Mouse (Mus musculus) adrenal gland, postnatal 10 days (tissue): ENCODE measurements around the gene Rora. TPM values are rescaled to one million over a fixed set of nuclear protein-coding genes. Genes with fewer than 3 reads are reported as not detected.

Experiments
- DNase-seq: peaks from one replicate; pipeline ENCODE4 v3.0.0; 2021; ENCODE audit warnings: mixed read lengths
- total RNA-seq, 2 experiments: library from RNA; stranded (reverse); gene quantifications; 2 replicates each; pipeline ENCODE4 v1.2.3; 2021

Gene Rora
- total RNA-seq, 2 experiments from 2014 or later, result 44.1 to 60.6 TPM

DNA sequence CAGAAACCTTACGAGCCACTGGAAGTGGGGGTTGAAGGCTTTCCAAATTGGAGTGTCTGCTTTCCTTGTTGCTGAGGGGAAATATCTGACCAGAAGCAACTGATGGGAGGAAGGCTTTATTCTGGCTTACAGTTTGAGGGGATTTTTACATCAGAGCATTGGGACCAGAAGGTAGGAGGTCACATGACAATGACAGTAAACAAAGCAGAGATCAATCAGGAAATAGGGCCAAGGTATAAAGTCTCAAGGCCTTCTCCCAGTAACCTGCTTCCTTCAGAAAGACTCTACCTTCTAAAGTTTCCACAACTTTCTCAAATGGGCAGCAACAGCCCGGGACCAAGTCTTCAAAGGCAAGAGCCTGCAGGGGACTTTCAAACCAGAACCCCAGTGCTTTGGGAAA is 34.6 kb downstream of the Rora start:
- no peak for DNase-seq

DNA sequence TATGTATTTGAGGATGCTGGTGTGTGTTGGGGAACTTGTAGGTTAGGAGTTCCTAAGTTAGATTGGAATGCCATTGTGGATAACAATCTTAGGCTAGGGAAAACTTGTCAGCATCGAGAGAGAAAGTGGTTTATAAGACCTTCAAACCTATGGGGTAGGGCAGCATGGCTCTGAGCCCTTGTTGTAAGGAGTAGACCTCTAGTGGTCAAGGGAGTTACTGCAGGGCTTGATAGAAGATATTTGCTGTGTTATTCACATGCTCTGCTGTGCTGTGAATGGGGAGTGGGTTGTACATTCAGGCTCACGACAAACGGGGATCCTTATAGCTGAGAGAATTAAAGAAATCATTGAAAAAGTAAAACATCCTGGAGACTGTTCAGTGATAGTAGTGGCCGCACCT is 35.8 kb downstream of the Rora start:
- DNase-seq, result peak; percentile 74

DNA sequence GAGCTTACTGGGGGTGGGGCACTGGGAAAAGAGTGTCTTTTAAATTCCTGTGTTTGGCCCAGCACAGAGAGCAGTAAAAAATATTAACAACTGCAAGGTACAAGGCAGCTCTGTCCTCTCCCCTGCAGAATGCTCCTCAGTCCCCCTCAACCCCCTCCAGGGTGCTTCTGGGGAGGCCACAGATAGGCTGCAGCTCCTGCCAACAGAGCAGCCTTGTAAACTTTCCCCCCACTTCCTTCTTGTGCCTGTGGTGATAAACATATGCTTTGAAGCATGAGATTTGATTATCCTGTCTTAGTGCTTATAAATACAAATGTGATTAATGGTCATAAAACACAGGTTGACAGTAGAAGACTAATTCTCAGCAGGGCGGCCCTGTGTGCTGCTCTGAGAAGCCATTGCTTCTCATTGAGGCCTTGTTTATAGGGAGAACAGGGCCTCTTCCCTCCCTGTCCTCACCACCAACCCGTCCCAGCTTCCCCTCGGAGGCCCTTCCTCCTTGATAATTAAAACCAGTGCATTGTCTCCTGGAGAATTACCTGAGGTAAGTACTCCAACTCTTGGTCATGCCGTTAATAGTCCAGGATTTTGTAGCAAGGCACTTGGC is 41.4 kb downstream of the Rora start:
- DNase-seq, result peak; percentile 38

DNA sequence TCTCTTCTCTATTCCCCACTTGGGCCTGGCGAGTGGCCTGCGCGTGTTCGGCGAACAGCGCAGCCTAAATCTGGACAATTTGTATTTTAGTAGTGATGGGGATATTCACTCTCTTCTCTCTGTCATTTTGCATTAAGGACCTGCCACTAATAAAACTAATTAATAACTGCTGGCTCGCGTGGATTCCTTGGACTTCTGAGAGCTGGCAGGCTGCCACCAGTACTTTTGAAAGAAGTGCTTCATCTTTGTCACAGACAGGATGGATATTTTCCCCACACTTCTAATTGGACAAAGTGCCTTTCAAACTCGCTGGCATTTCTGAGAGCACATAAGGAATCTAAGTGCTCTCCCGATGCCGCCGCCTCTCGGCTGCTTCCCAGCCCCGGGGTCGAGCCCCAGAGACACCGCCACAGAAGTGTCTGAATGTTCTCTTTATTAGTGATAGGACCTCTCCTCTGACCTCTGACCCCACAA is 41.9 kb downstream of the Rora start:
- peak; percentile 47 for DNase-seq

DNA sequence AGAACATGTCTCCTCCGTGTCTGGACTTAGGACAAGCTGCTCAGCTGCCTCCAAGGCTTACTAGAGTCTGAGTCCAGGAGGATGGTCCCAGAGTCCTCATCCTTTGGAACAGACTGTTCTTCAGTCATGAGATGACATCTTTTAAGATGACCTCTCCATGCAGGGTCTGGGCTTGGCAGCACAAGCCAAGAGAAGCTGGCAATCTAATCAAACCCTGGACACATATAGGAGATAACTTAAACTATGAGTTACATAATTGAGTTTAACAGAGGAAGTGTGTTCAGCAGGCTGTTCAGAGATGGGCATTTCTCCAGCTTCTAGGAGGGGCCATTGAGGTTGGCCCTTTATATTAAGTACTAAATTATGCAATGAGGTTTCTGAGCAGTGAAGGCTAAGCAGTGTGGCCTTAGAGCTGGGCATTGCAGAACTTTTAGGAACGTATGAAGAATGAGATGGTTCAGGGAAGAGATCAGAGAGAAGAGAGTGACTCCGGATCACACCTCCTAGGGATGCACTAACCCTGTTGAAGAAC is 42.9 kb downstream of the Rora start:
- no peak for DNase-seq

DNA sequence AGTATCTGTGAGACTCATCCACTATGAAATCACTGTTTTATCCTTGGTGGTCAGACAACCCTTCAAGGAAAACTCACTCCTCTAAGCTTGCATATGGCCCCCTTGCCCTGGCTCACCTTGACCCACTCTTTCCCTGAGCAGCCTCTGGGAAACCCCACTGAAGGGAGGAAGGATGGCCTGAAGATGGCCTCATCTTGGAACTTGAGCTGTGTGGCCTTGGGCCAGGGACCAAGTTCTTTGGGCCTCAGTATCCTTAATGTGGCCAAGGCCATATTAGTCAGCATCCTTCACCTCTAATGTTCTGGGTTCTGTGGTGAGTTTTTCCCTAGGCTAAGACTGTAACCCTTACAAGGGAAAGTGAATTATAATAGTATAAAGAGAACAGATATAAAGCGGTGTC is 45.8 kb downstream of the Rora start:
- DNase-seq, result peak; percentile 36

DNA sequence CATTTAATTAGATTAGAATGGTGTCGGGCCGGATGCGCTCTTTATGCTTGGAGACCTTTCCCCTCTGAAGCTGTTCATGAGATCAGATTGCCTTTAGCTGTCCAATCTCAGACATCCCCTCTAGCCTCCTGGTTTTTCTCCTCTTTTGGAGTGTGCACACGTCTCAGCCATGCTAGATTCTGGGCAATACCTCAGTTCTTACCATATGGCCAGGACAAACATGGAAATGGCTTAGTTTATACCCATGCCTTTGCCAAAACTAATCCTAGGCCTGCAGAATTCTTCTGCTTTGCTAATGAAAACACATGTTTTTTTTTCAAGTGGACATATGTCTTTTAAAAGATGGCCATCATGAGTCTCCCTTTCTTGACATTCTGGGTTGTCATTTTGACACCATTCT is 46.3 kb downstream of the Rora start:
- DNase-seq, result no peak

DNA sequence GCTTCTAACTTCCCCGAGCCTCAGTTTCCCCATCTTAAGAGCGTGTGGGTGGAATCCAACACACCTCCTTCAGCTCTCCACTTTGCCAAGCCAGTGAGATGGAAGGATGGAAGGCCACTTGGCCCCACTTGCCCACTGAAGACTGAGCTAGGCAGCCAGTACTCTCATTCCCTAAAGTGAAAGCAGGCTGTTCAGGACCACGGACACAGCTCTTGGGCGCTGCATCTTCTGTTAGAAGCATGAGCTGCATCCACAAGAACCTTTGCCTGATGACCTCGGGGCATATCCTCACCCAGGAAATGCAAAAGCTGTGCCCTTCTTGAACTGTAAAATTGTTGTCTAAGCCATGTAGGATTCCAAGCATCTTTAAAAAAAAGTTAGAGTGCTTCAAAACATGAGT is 54.0 kb downstream of the Rora start:
- no peak for DNase-seq

DNA sequence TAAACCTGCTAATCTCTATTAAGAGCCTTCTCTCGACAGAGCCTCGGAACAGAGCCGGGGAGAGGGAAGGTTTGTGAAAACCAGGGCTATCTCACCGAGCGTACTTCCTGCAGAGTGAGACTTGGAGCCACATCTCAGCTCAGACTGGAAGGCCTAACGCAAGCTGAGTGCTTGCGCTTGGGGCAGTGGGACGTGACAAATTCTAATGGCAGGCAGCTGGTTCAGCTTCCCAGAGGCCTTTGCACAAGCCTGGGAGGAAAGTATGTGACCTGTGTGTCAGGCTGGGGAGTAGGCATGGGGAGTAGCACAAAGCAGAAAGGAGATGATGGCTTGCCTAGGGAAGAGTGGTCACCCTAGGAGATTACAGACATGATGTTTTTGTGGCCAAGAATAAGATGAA is 55.6 kb downstream of the Rora start:
- DNase-seq, result no peak

DNA sequence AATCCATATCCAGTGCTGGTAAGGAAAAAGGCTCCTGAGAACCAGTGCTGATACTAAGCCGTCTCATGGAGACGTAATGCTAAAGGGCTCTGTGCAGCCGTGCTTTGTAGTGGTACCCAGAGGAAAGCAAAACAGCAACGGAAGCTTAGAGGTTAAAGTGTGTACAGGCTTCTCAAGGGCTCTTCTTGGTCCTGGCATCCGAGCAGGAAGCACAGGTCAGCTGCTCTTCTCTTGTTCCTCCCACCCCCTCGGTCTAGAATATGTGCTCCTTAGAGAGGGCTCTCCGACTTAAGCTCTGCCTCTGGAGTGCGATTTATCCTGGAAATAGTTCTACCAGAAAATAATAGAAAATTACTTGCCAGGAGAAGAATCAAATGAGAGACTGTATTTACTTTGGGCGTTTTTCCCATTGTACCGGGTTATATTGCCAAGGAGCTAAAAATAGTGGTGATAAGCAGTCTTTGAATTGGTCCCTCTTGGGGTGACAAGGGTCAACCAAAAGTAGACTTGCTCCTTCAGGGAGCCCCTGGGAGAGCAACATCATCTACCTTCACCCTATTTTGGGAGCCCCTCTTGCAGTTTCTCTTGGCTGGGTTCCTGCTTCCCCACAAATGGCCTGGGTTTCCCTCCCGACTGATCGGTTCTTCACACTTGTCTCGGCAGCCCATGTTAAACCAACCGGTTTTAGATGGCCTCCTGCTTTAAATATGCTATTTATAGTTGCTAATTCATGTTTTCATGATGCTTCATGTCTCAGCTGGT is 57.5 kb downstream of the Rora start:
- no peak for DNase-seq

DNA sequence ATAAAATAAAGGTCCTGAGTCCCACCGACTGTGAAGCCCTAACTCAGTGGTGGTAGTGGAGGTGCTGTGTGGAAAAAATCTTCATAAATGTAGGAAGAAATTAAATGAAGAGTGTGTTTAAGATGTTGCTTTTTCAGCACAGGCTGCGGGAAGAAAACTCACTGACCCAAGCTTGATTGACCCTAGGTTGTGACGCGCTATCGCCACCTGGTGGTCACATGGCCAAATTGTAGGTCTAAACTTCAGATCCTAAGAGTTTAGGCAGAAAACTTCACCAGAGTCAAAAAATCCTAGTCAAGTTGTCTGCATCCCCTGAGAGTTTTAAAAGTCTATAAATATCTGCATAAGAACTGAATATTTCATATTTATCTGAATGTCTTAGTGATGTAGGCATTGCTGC is 63.4 kb downstream of the Rora start:
- DNase-seq, result peak; percentile 51

DNA sequence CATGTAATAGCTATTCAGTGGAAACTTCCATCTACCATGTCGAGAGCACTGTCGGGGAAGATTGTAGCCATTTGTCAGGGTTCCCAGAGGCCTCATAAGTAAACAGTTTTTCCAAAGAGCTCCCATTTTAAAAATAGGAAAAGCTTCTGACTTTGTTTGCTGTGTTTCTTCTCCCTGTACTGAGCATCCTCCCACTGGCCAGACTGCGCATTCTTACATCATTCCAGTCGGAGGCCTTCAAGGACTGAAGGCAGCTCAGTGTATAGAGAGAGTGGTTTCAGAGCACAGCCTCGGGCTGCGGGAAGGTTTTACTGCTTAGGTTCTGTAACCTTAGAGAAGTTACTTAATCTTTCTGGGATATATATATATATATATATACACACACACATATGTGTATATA is 64.8 kb downstream of the Rora start:
- no peak for DNase-seq

DNA sequence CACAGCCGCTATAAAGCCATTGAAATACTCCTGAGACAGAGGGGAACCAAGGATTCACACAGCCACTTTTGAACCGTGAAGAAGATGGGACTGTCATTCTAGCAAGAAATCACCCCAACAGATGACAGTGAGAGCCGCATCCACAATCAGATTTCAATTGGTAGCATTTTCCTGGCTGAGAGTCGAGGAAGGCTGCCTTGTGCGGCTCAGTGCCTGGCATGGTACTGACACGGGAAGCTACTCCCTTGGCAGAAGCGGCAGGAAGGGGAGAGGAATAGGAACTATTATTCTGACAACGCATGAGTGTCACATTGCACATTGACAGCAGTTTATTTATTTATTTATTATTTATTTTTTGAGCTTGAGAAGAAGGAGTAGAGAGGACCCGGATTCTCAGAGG is 65.7 kb downstream of the Rora start:
- no peak for DNase-seq

DNA sequence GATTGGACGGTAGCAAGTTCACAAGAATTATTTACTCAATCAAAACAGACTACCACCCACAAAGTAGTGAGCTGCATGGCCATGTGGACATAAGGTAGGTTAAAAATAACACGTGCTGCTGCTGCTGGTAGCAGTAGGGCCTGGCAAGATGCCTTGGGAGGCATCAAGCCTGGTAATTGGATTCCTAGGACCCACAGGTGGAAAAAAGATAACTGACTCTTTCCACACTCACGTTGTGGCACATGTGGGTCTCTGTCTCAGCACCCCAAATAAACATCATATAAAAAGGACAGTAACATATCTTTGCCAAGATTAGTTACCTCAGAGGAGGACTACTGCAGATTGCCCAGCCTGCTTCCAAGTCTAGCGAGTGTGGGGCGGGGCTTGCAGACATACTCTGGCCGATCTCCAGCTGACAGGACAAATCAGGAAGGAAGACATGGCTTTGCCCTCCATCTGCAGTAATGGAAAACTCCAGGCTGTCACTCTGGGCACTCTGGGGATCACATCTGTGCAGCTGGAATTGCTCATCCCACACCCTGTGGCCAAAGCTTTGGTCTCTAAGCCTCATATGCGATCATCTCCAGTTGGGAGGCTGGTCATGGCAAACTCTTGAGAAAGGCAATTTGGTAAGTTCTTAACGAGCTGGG is 71.2 kb downstream of the Rora start:
- peak; percentile 22 for DNase-seq

DNA sequence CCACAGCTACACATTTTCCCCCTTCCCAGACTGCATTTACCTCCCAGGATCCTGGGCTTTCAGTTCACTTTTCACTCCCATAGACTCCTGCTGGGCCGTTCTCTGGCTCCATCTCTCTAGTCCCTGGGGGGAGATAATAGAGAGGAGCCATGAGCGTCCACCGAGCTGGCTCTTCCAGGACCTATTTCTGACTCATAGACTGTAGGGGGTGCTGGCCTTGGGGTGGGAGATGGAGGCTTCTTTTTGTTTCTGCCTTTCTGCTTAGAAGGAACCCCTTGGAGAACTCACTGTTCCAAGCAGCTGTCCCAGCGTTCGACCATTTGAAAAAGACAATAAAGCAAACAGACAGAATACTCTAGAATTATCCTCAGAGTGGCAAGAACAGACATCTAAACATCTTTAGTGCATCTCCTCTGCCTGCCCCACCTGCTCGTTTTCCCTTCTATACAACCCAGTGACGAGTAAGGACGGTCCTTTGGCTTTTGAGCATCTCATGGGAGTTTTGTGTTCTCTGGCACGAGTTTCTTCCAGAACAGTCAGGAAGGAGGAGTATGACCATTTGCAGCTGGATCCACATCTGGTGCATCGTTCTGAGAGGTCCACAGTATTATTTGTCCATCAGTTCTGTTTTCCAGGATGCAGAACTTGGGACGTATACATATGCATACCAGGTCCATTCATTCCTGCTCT is 73.7 kb downstream of the Rora start:
- no peak for DNase-seq

DNA sequence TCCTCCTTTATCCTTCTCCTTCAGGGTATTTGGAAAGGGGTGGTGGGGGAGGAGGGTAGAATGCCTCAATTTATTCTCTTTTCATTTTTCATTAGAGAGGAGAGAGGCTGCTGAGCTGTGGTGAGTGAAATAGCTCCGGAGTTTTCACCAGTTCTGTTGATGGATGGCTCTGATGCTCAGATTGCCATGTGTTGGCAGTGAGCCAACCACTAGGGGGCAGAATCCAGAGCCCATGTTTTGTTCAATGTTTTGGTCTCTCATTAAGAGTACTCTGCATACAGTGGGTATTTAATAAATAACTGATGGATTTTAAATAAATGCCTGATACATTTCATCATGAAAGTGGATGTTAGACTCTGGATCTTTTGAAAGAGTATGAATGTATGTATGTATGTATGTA is 77.9 kb downstream of the Rora start:
- DNase-seq, result no peak

DNA sequence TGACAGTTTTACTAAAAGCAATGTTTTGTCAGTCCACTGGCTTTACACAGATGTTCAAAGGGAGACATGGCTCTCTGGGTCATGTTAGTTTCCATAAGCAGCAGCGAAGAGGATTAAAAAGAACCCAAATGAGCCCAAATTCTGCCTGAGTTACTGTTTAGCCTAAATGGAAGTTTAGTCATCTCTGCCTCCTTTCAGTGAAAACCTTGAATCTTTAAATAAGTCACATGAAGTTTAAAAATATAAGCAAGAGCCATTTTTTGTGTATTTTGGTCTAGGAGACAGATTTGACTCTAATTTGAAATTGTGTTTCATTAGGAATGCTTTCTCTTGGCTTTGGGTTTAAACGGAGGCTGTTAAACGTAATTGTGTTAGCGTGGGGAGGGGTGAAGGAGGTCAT is 79.3 kb downstream of the Rora start:
- no peak for DNase-seq

DNA sequence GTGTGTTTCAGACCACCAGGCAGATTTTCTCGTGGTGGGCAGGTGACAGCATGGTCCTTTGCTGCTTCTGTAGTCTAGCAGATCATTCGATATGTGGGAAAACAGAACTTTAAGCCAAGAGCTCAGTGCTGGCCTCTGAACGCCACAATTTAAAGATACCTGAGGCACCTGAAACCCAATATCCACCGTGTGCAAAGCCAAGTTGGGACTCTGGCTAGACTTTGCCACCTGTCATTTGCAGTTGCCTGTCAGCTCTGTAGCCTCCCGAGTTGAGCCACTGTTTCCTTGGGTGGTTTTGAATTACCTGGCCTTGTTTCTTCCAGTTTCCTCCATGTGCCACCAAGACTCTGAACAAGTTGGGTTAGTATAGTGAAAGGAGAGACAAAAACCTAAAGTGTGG is 82.3 kb downstream of the Rora start:
- no peak for DNase-seq

DNA sequence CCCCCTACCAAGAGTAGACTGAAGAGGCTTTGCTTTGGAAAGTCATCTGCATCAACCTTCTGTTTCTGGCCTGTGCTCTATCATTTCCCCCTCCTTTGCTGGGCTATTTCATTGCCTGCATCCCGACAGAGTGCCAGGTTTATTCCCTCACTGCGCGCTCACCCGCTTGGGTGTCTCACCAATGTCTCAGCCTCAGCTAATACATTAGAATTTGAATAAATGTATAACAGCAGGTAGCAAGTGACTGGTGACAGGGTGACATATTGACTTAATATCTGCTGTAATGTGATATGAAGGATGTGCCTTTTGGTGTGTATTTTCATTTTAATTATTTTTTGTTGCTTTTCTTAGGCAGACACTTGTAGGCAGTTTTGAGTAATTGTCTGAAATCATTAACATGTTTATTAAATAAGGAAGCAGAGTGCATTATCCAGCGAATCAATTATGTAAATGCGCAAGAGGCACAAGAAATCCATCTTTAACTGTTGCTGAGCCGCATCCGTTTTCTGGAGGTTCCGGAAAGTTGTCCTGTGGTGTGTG is 83.7 kb downstream of the Rora start:
- DNase-seq, result no peak

DNA sequence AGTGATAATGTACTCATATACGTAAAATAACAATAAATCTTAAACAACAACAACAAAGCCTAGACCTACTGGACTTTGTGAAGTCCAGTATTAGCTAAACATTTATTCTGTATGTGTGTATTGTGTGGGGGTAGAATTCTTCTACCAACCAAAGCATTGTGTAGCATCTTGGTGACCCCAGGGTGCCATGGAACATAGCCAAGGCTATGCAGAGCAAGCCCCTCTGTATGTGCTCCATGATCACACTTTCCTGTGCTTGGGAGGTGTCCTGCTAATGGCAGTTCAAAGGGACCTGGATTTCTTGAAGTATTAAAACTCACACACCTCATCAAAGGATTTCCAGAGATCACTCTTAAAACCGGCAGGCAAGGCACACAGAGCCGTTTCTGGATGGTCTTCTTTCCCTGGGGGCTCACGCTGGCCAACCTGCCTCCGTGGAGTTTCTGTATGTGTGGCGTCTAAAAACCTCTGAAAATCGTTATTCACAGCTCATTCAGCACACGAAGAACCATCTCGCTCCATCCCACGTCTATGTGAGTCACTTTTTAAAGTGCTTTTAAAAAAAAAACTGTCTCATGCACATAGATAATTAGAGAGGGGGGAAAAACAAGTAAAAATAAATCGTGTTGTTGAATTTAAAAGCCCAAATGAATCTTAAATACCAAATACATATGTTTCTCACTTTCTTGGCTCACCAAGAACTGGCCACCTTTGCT is 92.5 kb downstream of the Rora start:
- DNase-seq, result no peak

DNA sequence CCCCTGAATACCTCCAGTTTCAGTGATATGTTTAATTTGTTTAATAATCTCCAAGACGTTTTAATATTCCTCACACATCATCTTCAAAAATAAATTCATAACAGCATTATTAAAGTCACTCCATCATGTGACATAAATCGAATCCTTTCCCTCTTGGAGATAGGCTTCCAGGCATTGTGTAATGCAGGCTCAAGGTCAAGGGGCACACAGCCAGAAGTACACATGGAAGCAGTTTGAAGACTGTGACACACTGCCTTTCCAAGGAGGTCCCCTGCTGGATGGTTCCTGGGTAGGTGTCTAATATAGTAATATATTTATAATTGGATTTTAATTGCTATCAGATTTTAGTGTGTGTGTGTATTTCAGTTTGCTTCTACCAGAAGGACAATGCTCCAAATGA is 103.4 kb downstream of the Rora start:
- DNase-seq, result peak; percentile 80

DNA sequence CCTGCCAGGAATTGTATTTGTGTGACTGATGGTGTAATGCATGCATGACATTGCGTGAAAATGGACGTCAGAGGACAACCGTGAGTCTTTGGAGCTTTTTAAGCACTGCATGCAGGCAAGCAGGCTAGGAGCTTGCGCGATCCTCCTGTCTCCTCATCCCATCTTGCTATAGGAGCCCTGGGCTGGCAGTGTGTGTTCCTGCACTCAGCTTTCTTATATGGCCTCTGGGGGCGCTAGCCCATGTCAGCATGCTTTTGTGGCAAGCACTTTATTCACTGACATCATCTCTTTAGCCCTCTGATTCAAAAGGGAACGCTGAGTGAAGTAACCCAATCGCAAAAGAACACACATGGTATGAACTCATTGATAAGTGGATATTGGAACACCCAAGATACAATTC is 105.7 kb downstream of the Rora start:
- DNase-seq, result no peak
